Mouse (Mus musculus) kidney, postnatal 10 days (tissue): Measurements from ENCODE around the gene Tex46.

Source experiments
- DNase-seq: peaks from one replicate; pipeline ENCODE4 v3.0.0; 2021; ENCODE audit warnings: mixed read lengths

Tex46 gene

DNA sequence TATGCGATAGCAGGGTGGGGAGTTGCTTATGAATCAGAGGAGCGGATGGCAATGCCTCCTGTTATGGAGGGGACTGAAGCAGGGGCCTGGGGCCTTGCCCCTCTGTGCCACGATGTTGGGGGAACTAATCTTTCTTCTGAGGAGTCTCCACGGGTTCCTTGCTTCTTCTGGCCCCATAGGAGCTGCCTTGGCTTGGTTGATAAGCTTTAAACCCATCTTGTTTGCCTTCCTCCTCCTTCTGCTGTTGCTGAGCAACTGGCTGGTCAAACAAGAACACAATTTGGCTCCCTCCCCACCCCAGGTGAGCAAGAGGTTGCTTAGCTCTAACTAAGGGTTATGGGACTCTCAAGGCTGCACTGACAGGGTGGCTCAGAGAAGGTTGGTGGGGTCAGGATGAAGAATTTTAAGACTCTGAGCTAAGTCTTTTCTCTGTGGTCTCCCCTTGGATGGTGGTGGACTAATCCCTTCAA lies at the start of gene Tex46:
Gene Tex46, plus strand, starts transcription at position 51 of the 470 bp plus-strand sequence.
- no peak for DNase-seq

DNA sequence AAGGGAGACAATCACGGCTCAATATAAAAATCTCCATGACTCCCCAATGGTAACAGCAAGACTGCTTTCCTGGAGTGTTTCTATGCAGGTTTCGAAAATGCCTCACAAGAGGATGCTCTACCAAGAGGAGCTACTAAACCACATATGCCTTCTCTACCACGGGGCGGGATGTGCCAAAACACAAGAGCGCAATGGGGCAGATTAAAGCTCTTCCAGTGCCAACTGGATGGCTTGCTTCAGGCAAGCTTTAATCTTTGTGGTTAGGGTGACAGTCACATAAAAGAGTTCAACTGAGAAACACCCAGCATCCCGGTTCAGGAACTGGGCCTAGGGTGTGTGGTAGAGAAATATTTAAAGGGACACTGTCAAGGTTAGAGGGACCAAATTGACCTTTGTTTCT lies 47.5 kb upstream of the Tex46 start:
- DNase-seq: no peak

DNA sequence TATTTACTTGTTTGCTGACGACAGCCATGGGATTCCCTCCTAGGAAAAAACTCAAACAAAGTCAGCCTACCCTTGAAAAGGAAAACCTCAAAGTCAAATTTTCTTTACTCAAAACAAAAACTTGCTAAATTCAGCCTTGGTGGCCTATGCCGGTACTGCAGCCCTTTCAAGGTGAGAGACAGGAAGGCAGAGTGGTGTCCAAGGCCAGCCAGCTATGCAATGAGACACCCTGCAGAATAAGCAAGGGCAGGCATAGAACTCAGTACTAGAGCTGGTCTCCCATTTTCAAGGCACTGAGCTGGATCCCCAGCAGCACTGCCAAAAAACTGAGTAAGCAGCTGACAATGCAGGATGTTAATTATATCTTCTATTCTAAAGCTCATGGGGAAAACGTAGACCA lies 41.6 kb upstream of the Tex46 start:
- no peak for DNase-seq

DNA sequence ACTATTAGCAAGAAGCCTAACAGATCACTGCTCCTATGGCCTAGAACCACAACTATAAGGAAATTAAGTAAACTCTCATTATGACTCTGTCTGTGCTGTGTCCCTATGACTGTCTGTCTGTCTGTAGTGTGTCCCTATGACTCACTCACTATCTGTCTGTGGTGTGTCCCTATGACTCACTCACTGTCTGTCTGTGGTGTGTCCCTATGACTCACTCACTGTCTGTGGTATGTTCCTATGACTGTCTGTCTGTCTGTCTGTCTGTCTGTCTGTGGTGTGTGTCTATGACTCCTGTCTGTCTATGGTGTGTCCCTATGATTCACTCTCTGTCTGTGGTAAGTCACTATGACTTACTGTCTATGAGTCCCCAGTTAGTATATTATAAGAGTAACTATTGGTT lies 40.2 kb upstream of the Tex46 start:
- DNase-seq: no peak

DNA sequence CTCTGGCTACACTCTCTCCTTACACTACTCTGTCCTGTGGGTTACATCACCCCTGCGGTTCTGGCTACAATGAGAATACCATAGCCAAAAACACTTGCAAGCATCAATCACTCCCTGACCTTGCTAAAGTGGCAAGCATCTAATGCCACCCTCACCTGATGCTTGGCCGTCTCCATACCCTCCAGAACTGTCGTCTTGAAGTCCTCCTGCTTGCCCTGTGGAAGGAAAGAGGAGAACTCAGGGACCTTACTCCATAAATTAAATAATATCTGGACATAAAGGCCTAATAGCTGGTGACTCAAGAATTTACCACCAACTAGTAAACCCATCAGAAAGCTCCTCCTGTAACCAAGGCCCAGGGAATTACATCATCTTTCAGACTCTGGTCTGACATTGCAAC lies 28.4 kb upstream of the Tex46 start:
- no peak for DNase-seq

DNA sequence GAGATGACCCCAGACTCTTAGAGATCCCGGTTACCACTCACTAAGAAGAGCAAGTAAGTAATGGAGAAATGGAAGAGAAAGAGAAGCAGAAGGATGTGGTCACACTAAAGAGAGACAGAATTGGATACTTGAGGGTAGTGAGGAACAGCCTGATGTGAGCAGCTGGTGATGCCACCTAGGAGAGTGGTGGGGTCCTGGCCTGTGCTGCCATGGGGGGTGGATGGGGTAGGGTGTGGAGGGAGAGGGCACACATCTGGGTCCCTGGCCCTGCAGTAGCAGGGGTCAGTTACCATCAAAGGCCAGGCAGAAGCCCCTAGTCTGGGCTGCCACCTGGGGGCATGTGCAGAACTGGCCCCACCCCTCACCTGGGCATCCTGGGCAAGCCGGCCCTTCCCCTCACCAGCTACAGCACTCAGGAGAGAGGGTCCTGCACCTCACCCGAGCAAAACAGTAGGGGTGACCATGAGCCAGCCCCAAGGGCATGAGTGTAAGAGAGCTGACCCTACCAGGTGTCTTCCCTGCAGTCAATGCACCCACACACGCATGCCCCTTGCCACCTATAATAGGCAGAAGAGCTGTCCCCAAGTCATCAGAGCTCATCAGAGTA lies 22.9 kb upstream of the Tex46 start:
- DNase-seq: no peak

DNA sequence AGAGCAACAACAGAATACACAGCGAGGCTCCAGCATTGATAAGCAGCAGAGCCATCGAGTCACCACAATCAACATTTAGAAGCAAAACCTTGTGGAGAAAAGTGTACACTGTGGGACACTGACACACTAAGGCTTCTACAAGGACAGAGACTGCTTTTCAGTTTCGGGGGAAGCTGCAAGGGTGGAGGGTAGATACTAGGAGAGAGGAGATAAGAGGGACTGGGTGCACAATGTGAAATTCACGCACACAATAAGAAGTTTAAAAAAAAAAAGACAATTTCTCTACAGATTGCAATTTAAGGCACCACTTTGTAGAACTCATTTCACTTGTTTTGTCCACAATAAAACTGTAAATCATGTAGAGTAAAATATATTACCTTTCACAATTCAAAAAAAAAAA lies 22.2 kb upstream of the Tex46 start:
- no peak for DNase-seq

DNA sequence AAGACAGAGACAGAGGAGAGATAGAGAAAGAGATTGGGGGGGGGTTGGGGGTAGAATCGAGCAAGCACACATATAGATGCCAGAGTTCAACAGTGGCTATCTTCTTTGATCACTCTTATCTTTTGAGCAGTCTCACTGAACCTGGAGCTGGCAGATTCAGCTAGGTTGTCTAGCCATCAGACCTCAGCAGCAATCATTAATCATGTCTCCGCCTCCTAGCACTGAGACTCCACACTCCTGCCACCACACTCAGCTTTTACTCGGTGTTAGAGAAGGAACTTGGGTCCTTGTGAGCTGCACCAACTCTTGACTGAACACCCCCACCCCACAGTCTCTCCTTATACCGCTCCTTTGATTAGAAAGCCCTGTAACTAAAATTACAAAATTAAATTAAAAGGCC lies 18.1 kb upstream of the Tex46 start:
- no peak for DNase-seq

DNA sequence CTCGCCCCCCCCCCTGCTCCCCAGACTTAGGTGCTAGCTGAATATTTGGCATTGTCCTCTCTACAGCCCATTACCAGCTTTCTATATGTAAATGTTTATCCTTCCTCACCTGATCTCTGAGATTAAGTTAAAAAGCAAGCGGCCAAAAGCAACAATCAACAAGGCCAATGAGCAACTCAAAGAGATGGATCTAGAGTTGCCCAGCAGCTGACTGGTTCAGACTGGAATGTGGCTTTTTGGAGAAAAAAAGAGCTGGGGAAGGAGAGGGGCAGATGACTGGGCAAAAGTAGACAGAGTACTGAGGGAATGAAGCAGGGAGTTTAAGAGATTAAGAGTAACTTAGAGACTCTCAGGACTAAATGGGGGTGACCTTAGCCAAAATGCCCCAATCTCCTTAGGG lies 16.2 kb upstream of the Tex46 start:
- DNase-seq: no peak

DNA sequence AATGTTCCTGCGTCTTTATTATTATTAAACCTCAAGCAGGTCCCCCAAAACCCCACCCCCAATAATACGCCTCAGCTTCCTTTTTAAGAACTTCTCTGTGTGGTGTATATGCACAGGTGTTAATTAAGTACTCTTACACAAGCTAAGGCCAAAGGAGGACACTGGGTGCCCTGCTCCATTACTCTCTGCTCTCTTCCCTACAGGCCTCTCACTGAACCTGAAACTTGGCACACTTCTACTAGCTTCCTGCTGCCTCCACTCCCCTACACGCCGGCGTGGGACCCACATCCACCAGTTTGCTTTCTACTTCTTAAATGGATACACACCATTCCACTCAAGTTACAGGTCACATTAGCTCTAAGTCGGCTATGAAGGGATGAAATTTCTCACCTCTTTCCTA lies 15.0 kb upstream of the Tex46 start:
- peak; percentile 29 for DNase-seq

DNA sequence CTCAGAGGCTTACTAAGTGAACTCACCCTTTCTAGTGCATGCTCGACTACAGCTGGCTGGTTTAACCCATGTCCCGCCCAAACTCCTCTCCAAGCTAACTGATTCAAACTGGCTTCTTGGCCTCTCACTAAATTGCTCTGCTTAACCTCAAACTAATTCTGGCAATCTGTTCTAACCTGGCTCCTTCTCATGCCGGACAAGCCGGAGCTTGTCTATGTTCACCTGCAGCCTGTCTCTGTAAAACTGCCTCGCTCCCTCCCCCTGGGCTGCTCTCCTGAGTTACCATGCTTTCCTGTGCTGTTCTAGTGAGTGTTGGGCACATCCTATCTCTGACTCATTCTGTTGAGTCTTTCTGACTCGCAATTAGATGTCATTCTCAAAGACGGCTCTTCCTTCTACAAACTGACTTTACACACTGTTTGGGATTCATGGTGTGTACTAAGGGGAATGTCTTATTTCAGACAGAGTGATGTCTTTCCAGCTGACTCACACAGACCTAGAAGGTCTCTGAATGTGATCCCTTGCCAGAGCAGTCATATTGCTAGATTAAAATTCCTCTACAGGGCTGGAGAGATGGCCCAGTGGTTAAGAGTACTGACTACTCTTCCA lies 11.9 kb upstream of the Tex46 start:
- DNase-seq: no peak

DNA sequence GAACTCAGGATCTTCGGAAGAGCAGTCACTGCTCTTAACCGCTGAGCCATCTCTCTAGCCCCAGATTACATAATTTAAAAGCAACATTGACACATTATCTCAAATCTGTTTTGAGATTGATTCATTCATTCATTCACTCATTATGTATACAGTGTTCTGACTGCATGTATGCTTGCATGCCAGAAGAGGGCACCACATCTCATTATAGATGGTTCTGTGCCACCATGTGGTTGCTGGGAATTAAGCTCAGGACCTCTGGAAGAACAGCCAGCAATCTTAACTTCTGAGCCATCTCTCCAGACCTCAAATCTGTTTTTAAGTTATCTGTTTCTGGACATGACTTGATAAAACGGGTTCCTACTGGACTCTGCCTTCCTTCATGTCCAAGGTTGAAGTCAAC lies 10.4 kb upstream of the Tex46 start:
- no peak for DNase-seq

DNA sequence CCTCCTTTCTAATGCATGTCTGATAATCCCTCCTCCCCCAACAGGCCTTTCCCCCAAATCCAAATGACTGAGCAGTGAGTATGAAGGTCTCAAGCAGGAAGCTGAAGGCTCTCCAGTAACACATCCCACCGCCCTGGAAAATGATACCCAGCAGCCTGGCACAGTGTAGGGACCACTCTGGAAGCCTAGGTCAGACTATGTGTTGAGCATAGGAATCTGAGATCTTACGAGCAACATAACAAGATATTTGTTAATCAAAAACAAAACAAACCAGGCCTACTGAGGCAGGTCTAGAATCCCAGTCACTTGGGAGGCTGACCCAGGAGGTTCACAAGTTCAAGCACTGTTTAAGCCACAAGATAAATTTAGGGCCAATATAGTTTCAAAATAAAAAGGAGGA lies 9.7 kb upstream of the Tex46 start:
- no peak for DNase-seq

DNA sequence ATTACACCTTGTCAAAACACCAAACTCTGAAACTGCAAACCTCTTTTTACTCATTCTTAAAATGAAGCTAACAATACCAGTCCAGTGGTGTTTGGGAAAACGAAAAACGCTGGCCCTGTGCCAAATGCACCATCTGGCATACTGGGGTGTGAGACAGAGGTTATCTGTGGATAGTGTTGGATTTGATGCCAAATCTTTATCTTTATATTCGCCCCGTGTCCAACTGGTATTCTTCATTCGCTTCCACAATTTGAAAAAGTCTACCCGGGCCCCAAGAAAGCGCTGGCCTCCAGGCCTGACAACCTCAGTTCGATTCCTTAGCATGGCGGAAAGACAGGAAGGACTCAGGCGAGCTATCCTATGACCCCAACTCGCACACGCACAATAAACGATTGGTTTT lies 8.8 kb upstream of the Tex46 start:
- peak; percentile 81 for DNase-seq

DNA sequence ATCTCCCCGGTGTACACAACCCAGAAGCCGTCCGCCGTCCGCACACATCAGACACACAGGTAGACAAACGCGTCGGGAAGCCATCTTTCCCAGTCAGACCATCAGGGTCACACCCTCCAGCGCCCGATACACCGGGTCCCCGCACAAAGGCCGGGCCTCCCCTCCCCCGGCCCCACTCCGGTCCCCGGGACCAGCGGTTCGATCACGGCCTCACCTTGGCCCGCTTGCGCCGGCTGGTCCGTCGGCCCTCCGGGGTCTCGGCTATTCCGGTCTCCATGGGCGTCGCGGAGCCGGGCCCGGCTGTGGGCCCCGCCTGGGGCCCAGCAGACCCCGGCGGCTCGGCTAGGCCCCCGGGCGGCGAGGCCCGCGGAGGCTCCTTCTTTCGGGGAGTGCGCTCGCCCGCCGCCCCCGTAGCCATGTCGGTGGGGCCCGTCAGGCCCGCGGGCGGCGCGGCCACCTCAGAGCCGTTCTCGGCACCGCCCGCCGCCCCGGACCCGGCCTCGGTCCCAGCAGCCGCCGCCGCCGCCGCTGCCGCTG lies 8.2 kb upstream of the Tex46 start:
- DNase-seq: peak; percentile 58

DNA sequence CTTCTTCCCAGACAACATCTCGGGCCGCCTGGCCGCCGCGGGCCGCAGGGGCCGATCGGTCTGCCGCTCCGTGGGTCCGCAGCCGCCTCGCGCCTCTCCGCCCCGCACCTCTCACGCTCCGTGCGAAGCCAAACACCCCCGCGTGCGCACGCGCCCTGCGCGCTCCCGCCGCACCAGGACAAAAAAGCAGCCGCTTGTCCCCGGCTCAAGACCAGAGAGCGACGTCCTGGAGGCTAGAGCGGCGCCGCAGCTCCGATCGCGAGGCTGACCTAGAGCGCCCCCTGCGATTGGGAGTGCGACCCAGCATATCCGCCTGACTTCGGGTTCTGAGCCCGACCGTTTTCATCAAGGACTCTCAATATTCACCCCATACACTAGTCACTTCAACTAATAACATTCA lies 7.7 kb upstream of the Tex46 start, which contains the start of gene Kdm1a:
Gene Kdm1a, minus strand, starts transcription at position 156 of the 400 bp plus-strand sequence.
- DNase-seq: peak; percentile 98

DNA sequence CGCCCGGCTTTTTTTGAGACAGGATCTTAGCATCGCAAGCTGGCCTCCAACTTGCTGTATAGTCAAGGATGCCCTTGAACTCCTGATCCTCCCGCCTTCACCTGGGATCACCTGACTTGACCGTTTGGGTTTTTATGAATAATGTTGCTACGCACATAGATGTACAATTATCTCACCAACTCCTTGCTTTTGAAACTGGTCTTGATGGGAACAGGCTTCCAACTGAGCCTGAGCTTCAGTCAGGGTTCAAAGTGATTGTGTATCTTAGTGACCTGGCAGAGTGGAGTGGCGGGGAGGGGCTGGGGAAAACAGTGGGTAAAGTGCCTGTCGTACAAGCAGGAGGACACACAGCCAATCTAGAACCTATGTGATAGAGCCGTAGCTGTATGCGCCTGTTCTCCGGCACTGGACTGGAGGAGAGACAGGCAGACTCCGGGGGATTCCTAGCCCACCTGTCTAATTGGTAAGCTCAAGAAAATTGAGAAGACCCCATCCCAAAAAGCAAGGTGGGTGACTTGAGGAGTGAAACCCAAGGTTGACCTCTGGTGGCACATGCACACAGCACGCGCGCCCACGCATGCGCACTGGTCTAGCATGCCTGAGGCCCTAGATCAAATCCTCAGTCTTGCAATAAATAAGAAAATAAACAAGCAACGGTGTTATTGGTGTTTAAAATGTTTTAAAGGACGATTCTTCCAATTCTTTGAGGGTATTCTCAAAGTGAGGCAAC lies 4.3 kb upstream of the Tex46 start:
- DNase-seq: no peak

DNA sequence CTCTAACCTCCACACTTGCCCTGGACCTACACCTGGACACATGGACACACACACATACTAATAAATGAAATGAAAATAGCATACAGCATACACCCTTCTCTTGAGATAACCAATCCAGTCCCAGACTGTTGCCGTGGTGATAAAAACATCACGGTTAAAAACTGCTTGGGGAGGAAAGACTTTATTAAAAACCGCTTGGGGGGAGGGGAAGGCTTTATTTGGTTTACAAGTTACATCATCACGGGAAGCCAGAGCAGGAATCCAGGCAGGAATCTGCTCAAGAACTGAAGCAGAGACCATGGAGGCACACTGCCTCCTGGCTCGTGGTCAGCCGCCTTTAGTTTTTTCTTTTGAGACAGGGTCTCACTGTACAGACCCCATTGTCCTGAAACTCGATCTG lies 3.4 kb downstream of the Tex46 start:
- no peak for DNase-seq

DNA sequence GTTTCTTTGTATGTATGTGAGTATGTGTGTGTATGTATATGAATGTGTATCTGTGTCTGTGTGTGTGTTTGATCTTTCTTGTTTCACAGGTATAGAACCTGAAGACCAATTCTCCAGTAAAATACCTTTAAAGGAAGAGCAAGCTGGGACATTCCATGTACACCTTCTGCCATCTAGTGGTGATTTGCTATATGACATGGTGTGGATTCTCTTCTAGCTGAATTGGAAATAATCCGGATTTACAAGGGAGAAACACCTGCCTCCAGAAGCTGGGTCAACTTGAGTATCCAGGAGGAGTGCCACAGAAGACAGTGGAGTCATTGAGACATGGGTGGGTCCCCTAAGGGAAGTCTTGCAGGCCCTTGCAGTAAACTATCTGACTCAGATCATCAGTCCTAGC lies 11.1 kb downstream of the Tex46 start:
- peak; percentile 42 for DNase-seq

DNA sequence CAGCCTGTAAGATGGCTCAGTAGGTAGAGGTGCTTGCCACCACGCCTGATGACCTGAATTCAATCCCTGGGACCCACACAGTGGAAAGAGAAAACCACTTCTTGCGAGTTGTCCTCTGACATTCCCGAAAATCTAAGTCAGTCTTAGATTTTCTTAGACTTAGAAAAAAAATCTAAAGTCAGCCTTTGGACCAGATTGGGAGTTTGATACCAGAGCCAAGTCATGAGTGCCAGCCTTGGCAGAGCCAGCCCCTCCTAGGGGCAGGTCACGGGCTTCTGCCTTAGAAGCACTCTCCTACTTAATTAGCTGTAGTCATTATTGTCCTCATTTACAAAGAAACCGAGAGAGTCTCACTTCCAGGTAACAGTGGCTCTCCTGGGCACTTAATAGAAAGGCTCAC lies 11.7 kb downstream of the Tex46 start:
- DNase-seq: no peak

DNA sequence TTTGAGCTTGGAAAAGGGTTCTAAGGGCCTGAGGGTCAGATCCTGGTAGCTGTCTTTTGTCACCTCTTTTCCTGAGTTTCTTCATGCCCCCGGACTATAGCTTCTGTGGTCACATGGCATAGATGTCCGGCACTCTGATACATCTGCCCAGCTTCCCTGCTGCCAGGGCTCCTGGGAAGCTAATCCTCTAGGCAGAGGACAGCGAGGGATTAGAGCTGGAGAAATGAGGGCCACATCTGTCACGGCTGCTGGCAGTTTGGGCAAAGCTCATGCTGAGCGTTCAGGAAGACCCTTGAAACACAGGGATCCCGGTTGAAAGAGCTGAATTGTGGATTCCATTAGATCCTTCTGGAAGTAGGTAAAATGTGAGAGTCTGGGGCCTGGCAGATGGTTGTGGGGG lies 12.2 kb downstream of the Tex46 start, which contains the start of gene Lactbl1:
Gene Lactbl1, plus strand, starts transcription at position 234 of the 400 bp plus-strand sequence.
- no peak for DNase-seq

DNA sequence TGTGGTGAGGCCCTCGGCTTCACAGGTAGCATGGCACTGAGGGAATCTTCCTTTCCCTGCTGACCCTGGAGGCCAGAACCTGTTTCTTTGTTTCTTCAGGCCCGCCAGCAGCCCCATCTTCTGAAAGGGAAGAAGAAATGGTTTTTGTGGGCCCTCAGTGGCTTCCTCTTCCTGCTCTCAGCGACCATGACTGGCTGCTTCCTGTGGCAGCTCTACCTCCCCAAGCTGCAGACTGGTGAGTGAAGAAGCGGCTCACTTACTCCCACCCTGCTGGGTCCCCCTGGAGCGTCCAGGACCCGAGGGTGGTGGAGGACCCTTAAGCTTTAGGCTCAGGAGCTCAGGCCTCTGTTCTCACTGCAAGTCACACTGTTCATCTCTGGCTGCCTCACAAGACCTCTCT lies 16.4 kb downstream of the Tex46 start:
- DNase-seq: no peak

DNA sequence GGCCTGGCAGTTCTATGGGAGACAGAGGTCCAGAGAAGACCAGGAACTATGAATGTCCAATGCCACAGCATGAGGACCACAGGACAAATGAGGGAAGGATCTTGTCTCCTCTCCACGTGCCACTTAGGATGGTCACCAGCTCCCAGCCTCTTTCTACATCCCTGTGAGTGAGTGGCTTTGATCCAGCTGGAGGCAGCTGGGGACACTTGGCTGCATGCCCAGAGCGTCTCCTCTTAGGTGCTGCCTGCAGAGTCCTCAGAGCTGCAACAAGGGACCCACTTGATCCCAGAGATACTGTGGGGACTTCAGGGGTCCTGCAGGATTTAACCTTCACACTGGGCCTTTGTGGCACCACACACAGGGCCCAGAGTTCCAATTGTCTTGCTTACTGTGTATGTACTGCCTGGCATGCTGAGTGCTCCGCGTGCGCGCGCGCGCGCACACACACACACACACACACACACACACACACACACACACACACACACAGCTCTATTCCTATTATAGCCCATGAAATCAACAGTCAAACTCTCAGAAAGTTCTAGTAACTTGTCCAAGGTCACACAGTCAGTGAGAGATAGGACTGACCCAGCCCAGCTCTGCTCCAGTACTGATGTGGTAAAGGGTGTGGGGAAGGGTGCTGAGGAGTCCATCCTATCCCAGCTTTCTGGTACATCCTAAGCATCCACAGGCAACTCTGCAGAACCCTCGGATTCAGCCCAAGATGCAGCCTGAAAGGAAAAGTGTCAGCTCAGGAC lies 21.2 kb downstream of the Tex46 start:
- DNase-seq: peak; percentile 66
